Mouse (Mus musculus) intestine, embryonic 16.5 days (tissue): Measurements from ENCODE around the gene Mpdz. TPM values are rescaled to one million over a fixed set of nuclear protein-coding genes. Genes with fewer than 3 reads are reported as not detected.

ENCODE experiments used
- ATAC-seq: fragments of 200-750 bp; cut with Nextera tagmentation; 2 replicates; pipeline ENCODE4 v1.8.0; 2017; ENCODE audit warnings: moderate TSS enrichment, moderate library complexity
- H3K27ac ChIP-seq: fragments of 300-500 bp; sonication (generic); 2 replicates; pipeline ENCODE4 v1.5.1; 2014; ENCODE audit warnings: mild to moderate bottlenecking, low read length
- H3K27me3 ChIP-seq: fragments of 300-500 bp; sonication (generic); replicated peaks from 2 replicates; pipeline ENCODE4 v1.6.1; 2014; ENCODE audit warnings: low read length, control low read depth, mixed read lengths; ENCODE audit not compliant: control insufficient read depth, insufficient read depth
- H3K36me3 ChIP-seq: fragments of 300-500 bp; sonication (generic); 2 replicates; pipeline ENCODE4 v1.6.1; 2014; ENCODE audit warnings: low read length, control low read depth; ENCODE audit not compliant: control insufficient read depth, insufficient read depth
- H3K4me1 ChIP-seq: fragments of 300-500 bp; sonication (generic); 2 replicates; pipeline ENCODE4 v1.6.1; 2014; ENCODE audit warnings: low read length, control low read depth, mixed read lengths; ENCODE audit not compliant: control insufficient read depth, insufficient read depth
- H3K4me2 ChIP-seq: fragments of 300-500 bp; sonication (generic); 2 replicates; pipeline ENCODE4 v1.6.1; 2014; ENCODE audit warnings: low read depth, low read length, control low read depth
- H3K4me3 ChIP-seq: fragments of 300-500 bp; sonication (generic); 2 replicates; pipeline ENCODE4 v1.5.1; 2014; ENCODE audit warnings: mild to moderate bottlenecking, low read length
- H3K9ac ChIP-seq: fragments of 300-500 bp; sonication (generic); 2 replicates; pipeline ENCODE4 v1.6.1; 2014; ENCODE audit warnings: low read depth, low read length
- H3K9me3 ChIP-seq: fragments of 300-500 bp; sonication (generic); 2 replicates; pipeline ENCODE4 v1.6.1; 2016; ENCODE audit warnings: low read length, control low read depth; ENCODE audit not compliant: control insufficient read depth
- WGBS: fragments of 180-500 bp; shearing (Covaris S2); extraction: QIAGEN DNeasy Blood & Tissue Kit; methylation state at CpG from one replicate; pipeline ENCODE4 v1.1.7; 2014; 5-methylcytosine and 5-hydroxymethylcytosine counted together
- polyA plus RNA-seq: library from polyadenylated mRNA; unstranded; fragments of >200 nt; fragmentation: Nextera tagmentation; extraction: Ambion mirVana; gene quantifications from 2 replicates; pipeline ENCODE4 v1.2.1, GENCODE M21; 2015

The Mpdz gene
- polyA plus RNA-seq, 1 experiment from 2014 or later, result 13.7 TPM

- Histone ChIP-seq H3K4me1 (0 out of 2 replicates have a peak, but pooled peaks cover 4% of the 10 kb centered on the region), H3K9me3 (no peaks in the 10 kb centered on the region), H3K27me3 (no peaks in the 10 kb centered on the region), H3K4me3 (no peak overlapping the region), H3K4me2 (no peak overlapping the region), H3K27ac (no peak overlapping the region), H3K36me3 (no peaks in the 10 kb centered on the region), H3K9ac (no peak overlapping the region)
- ATAC-seq, result 0 out of 2 replicates have a peak, but pooled peaks have one; percentile 11
- WGBS, result 76% methylated on average over 5 of the region's 5 CpGs
Observed at GRCm38 (mm10) chr4:81279451-81279850, 163.2 kb downstream of the Mpdz start.

GRCm38 (mm10) chr4:81275957-81276715 is 166.5 kb downstream of the Mpdz start:
- H3K9ac ChIP-seq, result no peak overlapping the region

GRCm38 (mm10) chr4:81273067-81273466 is 169.5 kb downstream of the Mpdz start:
- H3K27ac ChIP-seq, result no peak overlapping the region
- H3K9me3 ChIP-seq, result no peaks in the 10 kb centered on the region
- no peak for ATAC-seq
- H3K36me3 ChIP-seq, result no peaks in the 10 kb centered on the region
- no peak overlapping the region for H3K4me3 ChIP-seq
- no peaks in the 10 kb centered on the region for H3K27me3 ChIP-seq
- 92% methylated on average over 2 of the region's 2 CpGs for WGBS
- H3K4me1 ChIP-seq, result 0 out of 2 replicates have a peak, but pooled peaks cover 4% of the 10 kb centered on the region
- H3K4me2 ChIP-seq, result no peak overlapping the region
- no peak overlapping the region for H3K9ac ChIP-seq

More at GRCm38 (mm10) chr4:81275957-81276715, 166.5 kb downstream of the Mpdz start:
- Histone ChIP-seq H3K27ac (peak overlapping the region; percentile 41), H3K4me3 (no peak overlapping the region), H3K36me3 (no peaks in the 10 kb centered on the region), H3K4me2 (no peak overlapping the region), H3K9me3 (no peaks in the 10 kb centered on the region), H3K27me3 (no peaks in the 10 kb centered on the region), H3K4me1 (0 out of 2 replicates have a peak, but pooled peaks cover 4% of the 10 kb centered on the region)
- ATAC-seq, result peak; percentile 69
- 42% methylated on average over 6 of the region's 6 CpGs for WGBS

- no peaks in the 10 kb centered on the region for H3K27me3 ChIP-seq
- peak; percentile 69 for ATAC-seq
- no peak overlapping the region for H3K9ac ChIP-seq
- no peak overlapping the region for H3K27ac ChIP-seq
- H3K4me2 ChIP-seq, result no peak overlapping the region
- no peaks in the 10 kb centered on the region for H3K9me3 ChIP-seq
- no peaks in the 10 kb centered on the region for H3K4me1 ChIP-seq
- 67% methylated on average over 6 of the region's 6 CpGs for WGBS
- no peaks in the 10 kb centered on the region for H3K36me3 ChIP-seq
- no peak overlapping the region for H3K4me3 ChIP-seq
Observed at GRCm38 (mm10) chr4:81252859-81253780, 189.5 kb downstream of the Mpdz start.

GRCm38 (mm10) chr4:81252334-81252733 is 190.3 kb downstream of the Mpdz start:
- H3K27ac ChIP-seq, result no peak overlapping the region
- H3K9me3 ChIP-seq, result no peaks in the 10 kb centered on the region
- no peaks in the 10 kb centered on the region for H3K4me1 ChIP-seq
- H3K36me3 ChIP-seq, result no peaks in the 10 kb centered on the region
- no peak overlapping the region for H3K9ac ChIP-seq
- no peak overlapping the region for H3K4me3 ChIP-seq
- no peaks in the 10 kb centered on the region for H3K27me3 ChIP-seq
- H3K4me2 ChIP-seq, result no peak overlapping the region
- WGBS, result 93% methylated on average over 1 of the region's 1 CpGs
- no peak for ATAC-seq

GRCm38 (mm10) chr4:81251934-81252333 is 190.7 kb downstream of the Mpdz start:
- H3K4me3 ChIP-seq, result no peak overlapping the region
- no peak overlapping the region for H3K4me2 ChIP-seq
- H3K27me3 ChIP-seq, result no peaks in the 10 kb centered on the region
- H3K9ac ChIP-seq, result no peak overlapping the region
- H3K9me3 ChIP-seq, result no peaks in the 10 kb centered on the region
- ATAC-seq, result no peak
- H3K36me3 ChIP-seq, result no peaks in the 10 kb centered on the region
- H3K27ac ChIP-seq, result no peak overlapping the region
- H3K4me1 ChIP-seq, result no peaks in the 10 kb centered on the region
- 10% methylated on average over 5 of the region's 5 CpGs for WGBS

- no peak overlapping the region for H3K9ac ChIP-seq
- ATAC-seq, result no peak
- no peak overlapping the region for H3K27ac ChIP-seq
- H3K27me3 ChIP-seq, result no peaks in the 10 kb centered on the region
- H3K36me3 ChIP-seq, result no peaks in the 10 kb centered on the region
- no peak overlapping the region for H3K4me2 ChIP-seq
- H3K4me3 ChIP-seq, result no peak overlapping the region
- H3K4me1 ChIP-seq, result no peaks in the 10 kb centered on the region
- 36% methylated on average over 2 of the region's 2 CpGs for WGBS
- H3K9me3 ChIP-seq, result no peaks in the 10 kb centered on the region
Observed at GRCm38 (mm10) chr4:81249245-81249644, 193.4 kb downstream of the Mpdz start.

- WGBS, result 73% methylated on average over 5 of the region's 5 CpGs
- Histone ChIP-seq H3K27ac (no peak overlapping the region), H3K36me3 (no peaks in the 10 kb centered on the region), H3K27me3 (no peaks in the 10 kb centered on the region), H3K4me3 (no peak overlapping the region), H3K9ac (no peak overlapping the region), H3K4me2 (no peak overlapping the region), H3K9me3 (no peaks in the 10 kb centered on the region), H3K4me1 (no peaks in the 10 kb centered on the region)
- ATAC-seq, result no peak
Observed at GRCm38 (mm10) chr4:81236227-81236626, 206.4 kb downstream of the Mpdz start.
